Mouse (Mus musculus) spleen, adult 12 weeks (tissue): Measurements from ENCODE around the gene Ankrd26.
A peak's percentile ranks its signal among the peaks of the same experiment; 100 is the strongest.

Source experiments
- DNase-seq: peaks from one replicate; pipeline ENCODE4 v3.0.0; 2022; ENCODE audit warnings: low spot score

Ankrd26 gene

DNA sequence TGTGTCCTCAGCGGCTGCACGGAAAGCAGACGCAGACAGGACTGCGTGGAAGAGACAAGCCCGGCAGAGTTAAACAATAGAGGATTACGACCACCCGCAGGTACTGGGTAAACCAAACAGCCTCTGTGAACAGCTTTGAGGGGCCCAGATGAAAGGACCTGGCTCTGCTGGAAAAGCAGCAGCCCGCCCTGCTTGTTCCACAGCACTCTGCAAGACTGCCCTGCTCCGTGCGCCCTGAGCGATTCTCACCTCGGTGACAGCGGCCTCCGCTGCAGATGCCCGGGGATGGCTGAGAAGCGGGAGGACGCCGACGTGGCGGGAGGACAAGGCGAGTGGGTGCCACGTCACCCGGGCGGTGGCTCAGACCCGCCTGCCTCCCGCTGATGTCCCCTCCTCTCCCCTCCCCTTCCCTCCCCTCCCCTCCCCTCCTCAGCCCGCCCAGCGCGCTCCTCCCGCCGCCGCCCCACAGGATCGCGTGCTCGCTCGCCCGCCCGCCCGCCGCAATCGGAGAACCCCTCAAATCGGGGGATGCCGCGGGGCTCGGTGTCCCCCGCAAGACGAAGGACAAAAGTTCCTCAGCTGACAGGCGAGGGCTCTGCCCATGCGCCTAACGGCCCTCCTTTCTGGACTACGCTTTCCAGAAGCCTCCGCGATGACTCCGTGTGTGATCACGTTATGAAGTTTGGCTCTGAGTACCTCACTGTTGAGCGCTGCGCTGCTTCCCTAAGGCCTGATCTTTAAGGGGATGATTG lies 82.9 kb downstream of the Ankrd26 start, which contains the start of gene Zfp9:
Zfp9 (minus strand) TSS at position 364 of the 752 bp plus-strand sequence.
- DNase-seq, result no peak

DNA sequence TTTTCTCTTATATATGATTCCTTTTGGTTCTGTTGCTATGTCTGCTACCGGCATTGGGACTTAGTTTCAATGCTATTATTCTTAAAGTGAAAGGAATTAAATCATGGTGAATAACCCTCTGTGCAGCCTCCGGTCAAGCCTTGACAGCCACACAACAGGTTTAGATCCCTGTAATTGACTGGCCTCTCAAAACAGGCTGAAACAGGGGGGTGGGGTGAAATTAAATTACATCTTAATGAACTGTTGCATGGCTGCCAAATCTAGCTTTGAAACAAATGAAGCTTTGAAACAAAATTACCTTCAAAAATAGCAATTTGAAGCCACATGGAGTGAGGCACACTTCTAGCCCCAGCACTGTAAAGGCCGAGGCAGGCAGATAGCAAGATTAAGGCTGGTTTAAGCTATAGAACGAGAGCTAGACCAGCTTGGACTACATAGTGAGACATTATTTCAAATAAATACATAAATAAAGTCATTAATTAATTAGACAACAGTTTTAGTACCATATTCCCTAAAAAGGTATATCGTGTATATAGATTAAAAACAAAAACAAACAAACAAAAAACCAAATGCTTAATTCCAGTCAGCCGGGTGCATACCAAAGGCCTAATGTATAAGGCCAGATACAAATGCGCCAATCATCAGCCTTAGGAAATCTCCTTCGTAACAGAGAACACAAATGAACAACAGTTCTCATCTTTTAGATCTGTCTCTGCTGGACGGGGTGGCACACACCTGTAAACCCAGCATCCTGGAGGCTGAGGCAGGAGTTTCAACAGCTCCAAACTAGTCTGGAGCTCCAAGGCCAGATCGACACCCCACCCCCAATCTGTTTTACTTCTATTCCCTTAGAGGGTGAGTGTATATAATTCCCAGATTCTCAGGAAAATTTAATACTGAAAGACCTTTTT lies 83.9 kb downstream of the Ankrd26 start:
- DNase-seq, result no peak

DNA sequence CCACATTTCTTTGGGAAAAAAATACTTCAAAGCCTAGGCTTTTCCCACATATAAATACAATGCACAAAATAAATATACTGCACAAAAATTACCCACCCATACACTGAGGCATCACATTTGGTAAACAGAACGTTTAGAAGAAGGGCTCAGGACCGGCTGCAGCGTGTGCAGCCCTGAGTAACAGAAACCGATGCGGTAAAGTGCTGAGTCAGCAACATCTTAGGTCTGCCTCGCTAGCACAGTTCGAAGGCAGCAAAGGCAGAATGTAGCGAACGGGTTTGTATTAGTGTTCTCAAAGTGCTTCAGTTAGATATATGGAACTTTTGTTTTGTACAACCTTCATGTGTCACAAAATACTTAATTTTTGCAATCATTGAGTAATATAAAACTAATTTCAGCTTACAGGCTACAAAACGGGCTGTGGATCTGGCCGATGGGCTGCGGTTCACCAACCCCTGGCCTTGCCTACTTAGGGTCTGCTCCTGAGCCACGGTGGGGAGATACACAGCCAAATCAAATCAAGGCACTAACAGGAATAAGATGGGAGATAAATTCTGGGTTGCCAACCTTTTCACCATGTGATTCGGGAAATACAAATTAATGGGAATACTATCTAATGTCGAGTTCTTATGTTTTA lies 99.8 kb downstream of the Ankrd26 start:
- no peak for DNase-seq

DNA sequence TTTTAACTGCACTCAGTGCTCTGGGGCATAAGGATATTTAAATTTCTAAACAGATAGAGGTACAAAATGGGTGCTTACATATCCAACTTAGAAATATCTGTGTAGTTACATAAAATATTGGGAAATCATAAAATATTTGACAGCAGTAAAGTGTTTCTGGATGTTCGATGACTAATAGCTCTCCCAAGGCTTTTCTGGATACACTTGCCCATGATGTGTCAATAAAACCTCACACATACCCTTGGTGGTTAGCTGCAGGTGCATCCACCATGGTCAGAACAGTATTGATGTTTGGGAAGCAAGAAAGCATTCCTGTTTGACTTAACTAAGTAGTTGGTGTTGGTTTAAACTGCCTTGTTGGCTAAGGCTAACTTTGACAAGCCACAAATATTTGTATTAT lies 104.3 kb downstream of the Ankrd26 start:
- no peak for DNase-seq

DNA sequence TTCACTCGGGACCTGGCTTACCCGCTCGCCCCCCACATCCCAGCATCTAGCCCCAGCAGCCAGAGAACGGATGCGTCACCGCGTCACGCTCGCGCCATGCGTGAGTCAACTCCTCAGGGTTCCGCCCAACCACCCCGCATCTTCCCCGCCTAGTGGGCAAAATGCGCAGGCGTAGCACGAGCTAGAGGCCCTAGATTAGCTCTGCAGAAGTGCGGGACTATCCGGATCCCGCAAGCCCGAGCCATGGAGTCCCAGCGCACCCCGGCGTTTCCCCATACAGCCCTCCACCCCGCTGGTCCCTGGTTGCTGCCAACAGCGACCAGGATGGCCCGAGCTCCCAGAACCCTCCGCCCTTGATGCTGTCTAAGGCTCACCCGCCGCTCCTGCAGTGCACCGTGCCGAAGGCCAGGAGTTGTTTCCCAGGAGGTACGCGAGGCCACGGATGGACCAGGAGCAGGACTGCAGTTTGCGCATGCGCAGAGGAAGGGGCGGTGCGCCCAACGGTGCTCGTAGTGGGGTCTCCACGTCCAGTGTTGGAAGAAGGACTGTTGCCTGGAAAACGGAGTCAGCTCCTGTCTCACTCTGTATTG lies 106.9 kb downstream of the Ankrd26 start, which contains the start of gene Zfp248:
Zfp248 (minus strand) TSS at position 487 of the 590 bp plus-strand sequence.
- peak; percentile 46 for DNase-seq

DNA sequence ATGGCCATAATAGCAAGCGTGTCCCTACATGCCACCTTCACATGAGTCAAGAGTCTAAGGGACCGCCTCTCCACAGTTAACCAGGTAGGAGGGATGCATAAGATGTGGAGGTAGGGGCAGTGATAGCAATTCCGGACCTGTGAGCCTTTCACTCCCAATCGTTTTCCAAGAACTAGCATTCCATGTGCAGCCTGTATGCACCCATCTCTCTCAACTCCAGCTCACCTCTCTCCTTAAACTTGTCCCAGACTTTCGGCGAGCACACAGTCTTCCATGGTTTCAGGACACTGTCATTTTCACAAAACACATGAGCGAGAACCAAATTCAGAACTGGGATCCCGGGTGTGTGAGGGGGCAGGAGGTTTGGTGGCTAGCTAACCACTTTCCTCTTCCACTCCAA lies 107.6 kb downstream of the Ankrd26 start:
- no peak for DNase-seq
